Mouse (Mus musculus) embryonic facial prominence, embryonic 14.5 days (tissue): ENCODE data around the gene Styx. TPM values are rescaled to one million over a fixed set of nuclear protein-coding genes. Genes with fewer than 3 reads are reported as not detected.

Experiments used
- ATAC-seq: fragments of 200-750 bp; cut with Nextera tagmentation; 2 replicates; pipeline ENCODE4 v1.8.0; 2017; ENCODE audit warnings: low read depth, moderate number of reproducible peaks, moderate TSS enrichment
- DNase-seq: peaks from one replicate; pipeline ENCODE4 v3.0.0-alpha.2; 2015; ENCODE audit warnings: low spot score
- H3K27ac ChIP-seq: fragments of 300-500 bp; sonication (generic); replicated peaks from 2 replicates; pipeline ENCODE4 v1.5.1; 2014; ENCODE audit warnings: low read depth, mild to moderate bottlenecking, low read length, moderate library complexity
- H3K27me3 ChIP-seq: fragments of 300-500 bp; sonication (generic); replicated peaks from 2 replicates; pipeline ENCODE4 v1.6.1; 2014; ENCODE audit warnings: low read length; ENCODE audit not compliant: control insufficient read depth, insufficient read depth
- H3K36me3 ChIP-seq: fragments of 300-500 bp; sonication (generic); 2 replicates; pipeline ENCODE4 v1.6.1; 2014; ENCODE audit warnings: low read length, mixed read lengths; ENCODE audit not compliant: control insufficient read depth, insufficient read depth
- H3K4me1 ChIP-seq: fragments of 300-500 bp; sonication (generic); 2 replicates; pipeline ENCODE4 v1.6.1; 2014; ENCODE audit warnings: antibody characterized with exemption, low read length; ENCODE audit not compliant: control insufficient read depth, insufficient read depth
- H3K4me2 ChIP-seq: fragments of 300-500 bp; sonication (generic); 2 replicates; pipeline ENCODE4 v1.6.1; 2014; ENCODE audit warnings: low read depth, mild to moderate bottlenecking, low read length, moderate library complexity, mixed read lengths
- H3K4me3 ChIP-seq: fragments of 300-500 bp; sonication (generic); 2 replicates; pipeline ENCODE4 v1.5.1; 2014; ENCODE audit warnings: low read depth, mild to moderate bottlenecking, low read length
- H3K9ac ChIP-seq: fragments of 300-500 bp; sonication (generic); 2 replicates; pipeline ENCODE4 v1.6.1; 2014; ENCODE audit warnings: low read depth, mild to moderate bottlenecking, low read length, moderate library complexity, mixed read lengths
- H3K9me3 ChIP-seq: fragments of 300-500 bp; sonication (generic); 2 replicates; pipeline ENCODE4 v1.6.1; 2016; ENCODE audit warnings: low read length; ENCODE audit not compliant: control insufficient read depth
- WGBS: fragments of 180-500 bp; shearing (Covaris S2); extraction: QIAGEN DNeasy Blood & Tissue Kit; methylation state at CpG from one replicate; pipeline ENCODE4 v1.1.7; 2014; 5-methylcytosine and 5-hydroxymethylcytosine counted together
- polyA plus RNA-seq: library from polyadenylated mRNA; unstranded; fragments of >200 nt; fragmentation: Nextera tagmentation; extraction: Ambion mirVana; gene quantifications from 2 replicates; pipeline ENCODE4 v1.2.1, GENCODE M21; 2014

The Styx gene
- polyA plus RNA-seq: 77.4 and 77.5 TPM in 2 replicates

GRCm38 (mm10) chr14:45350931-45351859 is at the start of gene Styx:
Gene Styx, plus strand, starts transcription at chr14:45351093.
- DNase-seq (peak; percentile 96), ATAC-seq (peak; percentile 99)
- Histone ChIP-seq H3K27ac (peak within 1 kb of the TSS; percentile 78), H3K4me1 (peaks cover 13% of the 10 kb centered on the region; the same call in 1 of the 2 replicates), H3K27me3 (no peaks in the 10 kb centered on the region), H3K9me3 (no peaks in the 10 kb centered on the region), H3K4me2 (peak within 1 kb of the TSS; percentile 65), H3K9ac (peak within 1 kb of the TSS; percentile 80), H3K36me3 (peaks cover 23% of the 10 kb centered on the region), H3K4me3 (peak within 1 kb of the TSS; percentile 65)
- WGBS: under 1% methylated on average over 37 of the region's 93 CpGs

- 65% methylated on average over 4 of the region's 4 CpGs for WGBS
- no peak for DNase-seq
- no peaks in the 10 kb centered on the region for H3K4me1 ChIP-seq
- ATAC-seq: no peak
- H3K9me3 ChIP-seq: no peaks in the 10 kb centered on the region
- peaks cover 38% of the 10 kb centered on the region for H3K36me3 ChIP-seq
- no peaks in the 10 kb centered on the region for H3K27me3 ChIP-seq
- no peak overlapping the region for H3K4me3 ChIP-seq
- H3K27ac ChIP-seq: no peak overlapping the region
- H3K9ac ChIP-seq: no peak overlapping the region
- H3K4me2 ChIP-seq: no peak overlapping the region
Observed at GRCm38 (mm10) chr14:45303939-45304338, 47.0 kb upstream of the Styx start.

- Histone ChIP-seq H3K9ac (no peak overlapping the region), H3K27me3 (no peaks in the 10 kb centered on the region), H3K36me3 (peaks cover 33% of the 10 kb centered on the region), H3K4me3 (no peak overlapping the region), H3K4me1 (no peaks in the 10 kb centered on the region), H3K9me3 (no peaks in the 10 kb centered on the region), H3K27ac (no peak overlapping the region), H3K4me2 (no peak overlapping the region)
- ATAC-seq (no peak), DNase-seq (no peak)
- 71% methylated on average over 4 of the region's 4 CpGs for WGBS
Observed at GRCm38 (mm10) chr14:45304389-45304788, 46.5 kb upstream of the Styx start.

- H3K9me3 ChIP-seq: no peaks in the 10 kb centered on the region
- no peak for ATAC-seq
- no peak overlapping the region for H3K4me3 ChIP-seq
- no peak for DNase-seq
- H3K4me2 ChIP-seq: no peak overlapping the region
- WGBS: 90% methylated on average over 5 of the region's 5 CpGs
- no peaks in the 10 kb centered on the region for H3K4me1 ChIP-seq
- no peak overlapping the region for H3K27ac ChIP-seq
- H3K9ac ChIP-seq: no peak overlapping the region
- H3K27me3 ChIP-seq: no peaks in the 10 kb centered on the region
- peaks cover 20% of the 10 kb centered on the region for H3K36me3 ChIP-seq
Observed at GRCm38 (mm10) chr14:45305852-45306251, 45.0 kb upstream of the Styx start.

- WGBS: 92% methylated on average over 8 of the region's 8 CpGs
Observed at GRCm38 (mm10) chr14:45307630-45308328, 43.1 kb upstream of the Styx start.

GRCm38 (mm10) chr14:45309646-45310045 is 41.2 kb upstream of the Styx start:
- DNase-seq: no peak
- Histone ChIP-seq H3K27me3 (no peaks in the 10 kb centered on the region), H3K4me1 (no peaks in the 10 kb centered on the region), H3K9me3 (no peaks in the 10 kb centered on the region), H3K9ac (no peak overlapping the region), H3K27ac (no peak overlapping the region), H3K4me2 (no peak overlapping the region), H3K36me3 (peaks cover 3% of the 10 kb centered on the region; the same call in 1 of the 2 replicates), H3K4me3 (no peak overlapping the region)
- no peak for ATAC-seq
- 87% methylated on average over 13 of the region's 13 CpGs for WGBS

More at GRCm38 (mm10) chr14:45307630-45308328, 43.1 kb upstream of the Styx start:
- H3K4me3 ChIP-seq: no peak overlapping the region
- H3K27me3 ChIP-seq: no peaks in the 10 kb centered on the region
- ATAC-seq: no peak
- DNase-seq: no peak
- H3K9ac ChIP-seq: no peak overlapping the region
- peaks cover 9% of the 10 kb centered on the region; the same call in 1 of the 2 replicates for H3K36me3 ChIP-seq
- no peaks in the 10 kb centered on the region for H3K9me3 ChIP-seq
- H3K27ac ChIP-seq: no peak overlapping the region
- no peak overlapping the region for H3K4me2 ChIP-seq
- no peaks in the 10 kb centered on the region for H3K4me1 ChIP-seq

GRCm38 (mm10) chr14:45310101-45310500 is 40.8 kb upstream of the Styx start:
- H3K27ac ChIP-seq: no peak overlapping the region
- no peaks in the 10 kb centered on the region for H3K27me3 ChIP-seq
- no peaks in the 10 kb centered on the region for H3K4me1 ChIP-seq
- no peak overlapping the region for H3K4me3 ChIP-seq
- H3K9me3 ChIP-seq: no peaks in the 10 kb centered on the region
- DNase-seq (no peak), ATAC-seq (no peak)
- no peak overlapping the region for H3K9ac ChIP-seq
- 91% methylated on average over 14 of the region's 14 CpGs for WGBS
- peaks cover under 1% of the 10 kb centered on the region; the same call in 1 of the 2 replicates for H3K36me3 ChIP-seq
- no peak overlapping the region for H3K4me2 ChIP-seq

GRCm38 (mm10) chr14:45316927-45317326 is 34.0 kb upstream of the Styx start:
- Histone ChIP-seq H3K27ac (no peak overlapping the region), H3K4me1 (peaks cover 6% of the 10 kb centered on the region; the same call in 1 of the 2 replicates), H3K4me2 (peak overlapping the region; percentile 60), H3K27me3 (no peaks in the 10 kb centered on the region), H3K4me3 (peak overlapping the region; percentile 81), H3K9me3 (no peaks in the 10 kb centered on the region), H3K36me3 (no peaks in the 10 kb centered on the region), H3K9ac (peak overlapping the region; percentile 90)
- ATAC-seq (no peak), DNase-seq (no peak)
- 78% methylated on average over 5 of the region's 5 CpGs for WGBS
